Mouse (Mus musculus) E14TG2a.4 (cell line): ENCODE data around the gene Iqgap1.

Source experiments
- CTCF ChIP-seq: conservative IDR thresholded peaks from 2 replicates; pipeline ENCODE4 v1.5.1; 2014; ENCODE audit warnings: low read length
- NANOG ChIP-seq: IDR thresholded peaks from 2 replicates; pipeline ENCODE4 v1.6.1; 2014; ENCODE audit warnings: borderline replicate concordance, low read length, mixed read lengths
- POU5F1 ChIP-seq: IDR thresholded peaks from 2 replicates; pipeline ENCODE4 v1.6.1; 2014; ENCODE audit warnings: low read length, borderline replicate concordance

DNA sequence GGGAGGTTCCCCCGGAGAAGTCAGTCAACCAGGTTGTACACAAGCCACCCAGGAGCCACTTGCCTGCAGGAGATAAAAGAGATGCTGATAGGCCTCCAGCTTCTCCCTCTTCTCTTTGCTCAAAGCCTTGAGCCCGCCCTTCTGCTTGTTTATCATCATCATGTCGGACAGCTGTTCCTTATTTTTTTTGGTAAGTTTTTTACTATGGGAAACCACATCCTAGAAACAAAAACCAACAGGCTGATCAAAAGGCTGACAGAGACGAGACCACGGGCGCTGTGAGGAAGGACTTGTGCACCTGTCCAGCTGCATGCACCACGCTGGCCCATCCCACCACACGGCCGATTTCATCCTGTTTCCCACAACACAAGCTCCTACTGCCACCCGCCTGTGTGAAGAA, 89.6 kb downstream of the Iqgap1 start:
- no peak for TF ChIP-seq CTCF
- no peak for TF ChIP-seq NANOG
- TF ChIP-seq POU5F1 = no peak
